Mouse (Mus musculus): ENCODE data around the gene Asb8.
A peak's percentile ranks its signal among the peaks of the same experiment; 100 is the strongest.

The Asb8 gene

GRCm38 (mm10) chr15:98165525-98165924, at the start of gene Asb8:
Asb8 (minus strand) TSS chr15:98165625.
- DNase-seq, result no peak

- no peak for DNase-seq
These were observed 48.7 kb upstream of the Asb8 start for GRCm38 (mm10) chr15:98214130-98214529.

GRCm38 (mm10) chr15:98213336-98213870, 48.0 kb upstream of the Asb8 start:
- DNase-seq, result peak; percentile 30

DNA sequence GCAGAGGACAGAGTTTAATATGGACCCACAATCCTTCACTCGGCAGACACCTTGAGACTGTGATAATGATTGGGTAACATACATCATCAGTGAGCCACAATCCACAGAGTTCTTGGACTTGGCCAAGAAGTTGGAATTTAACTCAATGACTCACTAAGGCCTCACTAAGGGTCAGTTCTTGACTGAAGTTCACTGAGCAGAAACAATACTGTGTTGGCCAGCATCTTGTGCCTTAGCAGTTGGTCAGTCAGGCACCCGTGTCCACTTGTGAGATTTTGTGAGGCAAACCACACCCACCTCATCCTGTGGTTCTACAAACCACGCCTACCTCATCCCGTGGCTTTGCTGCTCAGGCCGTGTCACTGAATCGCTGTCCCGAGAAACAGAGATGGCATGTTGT, 44.3 kb upstream of the Asb8 start:
- peak; percentile 82 for DNase-seq

GRCm38 (mm10) chr15:98195442-98195841, 30.0 kb upstream of the Asb8 start, which contains the start of gene Olfr288:
Olfr288 (minus strand) TSS chr15:98195542.
- DNase-seq, result no peak

GRCm38 (mm10) chr15:98184456-98184855, 19.0 kb upstream of the Asb8 start:
- DNase-seq, result no peak

- peak; percentile 64 for DNase-seq
These were observed 16.6 kb upstream of the Asb8 start for GRCm38 (mm10) chr15:98181856-98182570.

DNA sequence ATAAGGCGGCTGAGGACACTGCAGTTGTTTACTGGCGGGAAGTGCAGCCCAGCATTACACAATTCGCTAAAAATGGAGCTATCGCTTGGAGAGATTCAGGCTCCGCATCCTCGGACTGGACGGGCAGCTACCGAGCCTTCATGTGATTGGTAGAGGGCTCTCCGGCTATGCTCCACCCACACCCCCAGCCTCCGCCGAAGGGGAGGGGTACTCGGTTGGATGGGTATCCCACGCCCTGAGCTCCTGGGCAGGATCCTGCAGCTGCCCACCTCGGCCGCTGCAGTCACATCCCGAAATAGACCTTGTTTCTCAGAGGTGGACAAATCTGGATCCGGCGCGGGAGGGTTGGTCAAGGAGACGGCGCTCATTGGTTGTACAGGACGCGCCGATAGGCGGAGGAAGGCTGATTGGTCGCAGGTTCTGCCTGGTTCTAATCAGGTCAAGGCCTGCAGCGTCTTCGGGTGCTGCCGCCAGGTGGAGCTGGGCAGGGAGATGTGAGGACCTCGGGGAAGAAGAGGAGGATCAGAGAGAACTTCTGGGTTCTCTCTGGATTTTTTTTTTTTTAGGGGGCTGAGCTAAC, 15.8 kb upstream of the Asb8 start:
- DNase-seq, result peak; percentile 93

- no peak for DNase-seq
These were observed 15.2 kb upstream of the Asb8 start for GRCm38 (mm10) chr15:98180567-98181131.

- no peak for DNase-seq
These were observed 11.9 kb upstream of the Asb8 start for GRCm38 (mm10) chr15:98177320-98177719.

GRCm38 (mm10) chr15:98173821-98174220, 8.4 kb upstream of the Asb8 start:
- peak; percentile 54 for DNase-seq

GRCm38 (mm10) chr15:98172113-98172512, 6.7 kb upstream of the Asb8 start:
- DNase-seq, result no peak

- no peak for DNase-seq
These were observed 5.5 kb upstream of the Asb8 start for GRCm38 (mm10) chr15:98170917-98171316.

DNA sequence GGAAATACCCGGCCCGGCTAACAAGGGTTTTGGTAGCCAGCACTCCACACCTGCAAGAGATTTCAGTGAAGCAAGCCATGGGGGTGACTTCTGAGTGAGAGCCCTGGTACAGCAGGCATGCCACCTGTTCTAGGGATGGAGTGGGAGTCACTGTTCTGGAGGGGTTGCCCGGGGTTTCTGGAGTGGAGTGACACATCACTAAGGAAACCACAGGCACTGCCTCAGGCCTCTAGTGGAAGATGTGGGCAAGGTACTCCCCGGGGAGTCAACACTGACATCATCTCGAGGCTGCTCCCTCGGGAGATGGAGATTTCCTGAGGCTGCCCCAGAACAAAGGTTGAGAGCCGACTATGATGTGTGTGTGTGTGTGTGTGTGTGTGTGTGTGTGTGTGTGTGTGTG, 4.9 kb upstream of the Asb8 start:
- DNase-seq, result no peak

DNA sequence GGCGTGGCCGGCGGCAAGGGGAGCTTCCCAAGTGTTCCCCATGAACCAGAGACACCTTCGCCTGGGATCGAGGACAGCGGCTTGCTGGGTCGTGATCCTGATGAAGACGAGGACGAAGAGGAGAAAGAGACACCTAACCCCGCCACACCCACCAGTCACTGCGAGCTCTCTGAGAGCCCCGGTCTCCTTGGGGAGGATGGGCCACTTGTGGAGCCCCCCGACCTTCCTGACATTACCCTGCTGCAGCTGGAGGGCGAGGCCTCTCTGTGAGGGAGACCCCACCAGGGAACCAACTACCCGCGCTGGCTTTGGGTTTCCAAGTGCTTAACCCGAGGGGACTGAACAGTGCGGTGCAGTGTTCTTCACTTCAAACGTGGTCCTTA, 3.2 kb upstream of the Asb8 start:
- no peak for DNase-seq

DNA sequence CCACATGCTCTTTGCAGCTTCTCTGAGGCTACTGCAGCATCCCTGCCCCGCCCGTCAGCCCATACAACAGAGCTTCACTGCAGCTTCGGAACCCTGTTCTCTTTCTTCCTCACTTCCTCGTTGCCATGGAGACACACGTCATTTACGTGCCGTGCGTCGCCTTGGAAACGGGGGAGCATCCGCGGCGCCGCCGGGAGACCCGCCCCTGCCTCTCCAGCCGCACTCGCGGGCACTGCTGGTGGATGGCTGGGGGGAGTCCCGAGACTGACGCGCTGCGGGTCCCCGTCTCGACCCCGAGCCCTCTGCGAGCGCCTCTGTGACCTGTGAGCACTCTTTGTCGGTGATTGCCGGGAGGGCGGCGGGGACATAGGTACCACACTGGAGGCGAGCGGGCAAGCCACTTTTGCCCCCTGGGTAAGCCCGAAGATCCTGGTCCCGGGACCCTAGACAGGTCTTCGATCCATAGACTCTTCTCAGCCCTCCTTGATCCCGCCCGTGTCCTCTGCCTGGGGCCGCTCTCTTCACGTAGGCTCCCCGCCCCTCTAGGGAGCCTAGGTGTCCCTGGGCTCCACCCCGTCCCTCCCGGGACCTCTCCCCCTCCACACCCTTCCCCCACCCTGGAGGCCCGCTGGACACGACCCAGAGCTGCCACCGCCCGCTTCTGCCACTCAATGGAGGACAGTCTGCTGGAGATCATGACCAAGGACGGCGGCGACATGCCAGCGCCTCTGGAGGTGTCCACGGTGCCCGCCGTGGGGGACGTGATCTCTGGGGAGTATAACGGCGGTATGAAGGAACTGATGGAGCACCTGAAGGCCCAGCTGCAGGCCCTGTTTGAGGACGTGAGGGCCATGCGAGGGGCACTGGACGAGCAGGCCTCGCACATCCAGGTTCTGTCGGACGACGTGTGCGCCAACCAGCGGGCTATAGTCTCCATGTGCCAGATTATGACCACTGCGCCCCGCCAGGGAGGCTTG, 2.5 kb upstream of the Asb8 start:
- DNase-seq, result peak; percentile 59

GRCm38 (mm10) chr15:98166963-98167644, 1.7 kb upstream of the Asb8 start, which contains the start of gene Ccdc184:
Ccdc184 (plus strand) TSS chr15:98167158.
- DNase-seq, result no peak

DNA sequence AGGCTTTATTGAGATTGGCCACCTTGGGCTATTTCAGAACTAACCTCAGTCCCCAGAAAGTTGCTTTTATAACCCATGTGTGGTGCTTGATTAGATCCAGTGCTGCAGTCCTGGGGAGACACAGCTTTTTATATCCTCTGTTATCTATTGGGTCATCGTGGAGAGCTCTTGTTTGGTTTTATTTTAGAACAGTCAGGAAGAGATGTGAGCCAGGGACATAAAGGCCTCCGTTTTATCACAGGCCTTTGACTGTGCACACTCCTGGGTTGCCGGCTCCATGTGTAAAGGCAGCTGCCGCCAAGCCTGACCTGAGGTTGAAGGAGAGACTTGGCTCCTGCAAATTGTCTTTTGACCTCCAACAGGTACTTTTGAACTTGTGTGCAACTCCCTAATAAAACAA, 2.9 kb downstream of the Asb8 start:
- DNase-seq, result no peak

DNA sequence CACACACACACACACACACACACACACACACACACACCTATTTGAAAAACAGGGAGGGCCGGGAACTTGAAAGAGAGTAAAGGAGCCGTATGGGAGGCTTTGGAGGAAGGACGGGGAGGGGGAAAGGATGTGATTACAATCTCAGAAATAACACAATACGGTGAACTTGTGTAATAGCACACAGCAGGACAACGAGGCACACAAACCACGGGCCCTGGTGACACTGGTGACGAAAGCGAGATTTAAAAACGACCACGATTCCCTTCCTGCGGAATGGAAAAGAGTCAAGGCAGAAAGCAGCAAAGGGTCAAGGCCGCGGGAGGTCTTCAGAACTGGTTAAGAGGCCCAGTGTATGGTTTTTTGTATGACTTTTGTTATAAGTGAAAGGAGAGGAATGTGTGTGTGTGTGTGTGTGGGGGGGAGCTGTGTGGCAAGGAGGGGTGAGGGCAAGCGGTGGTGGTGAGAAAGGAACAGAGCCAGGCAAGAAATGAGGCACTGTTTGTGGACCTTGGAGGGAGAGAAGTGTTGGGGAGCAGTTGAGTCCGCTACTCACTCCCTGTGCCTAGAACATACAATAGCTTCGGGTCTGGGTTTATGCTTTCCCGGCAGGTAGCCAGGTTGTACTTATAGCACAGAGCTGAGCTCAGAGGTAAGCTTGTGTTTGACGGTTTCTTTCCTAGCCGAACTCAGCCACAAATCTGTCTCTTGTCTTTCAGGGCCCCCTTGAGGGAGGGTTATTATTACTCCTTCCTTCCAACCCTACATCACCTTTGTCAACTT, 4.2 kb downstream of the Asb8 start:
- no peak for DNase-seq

DNA sequence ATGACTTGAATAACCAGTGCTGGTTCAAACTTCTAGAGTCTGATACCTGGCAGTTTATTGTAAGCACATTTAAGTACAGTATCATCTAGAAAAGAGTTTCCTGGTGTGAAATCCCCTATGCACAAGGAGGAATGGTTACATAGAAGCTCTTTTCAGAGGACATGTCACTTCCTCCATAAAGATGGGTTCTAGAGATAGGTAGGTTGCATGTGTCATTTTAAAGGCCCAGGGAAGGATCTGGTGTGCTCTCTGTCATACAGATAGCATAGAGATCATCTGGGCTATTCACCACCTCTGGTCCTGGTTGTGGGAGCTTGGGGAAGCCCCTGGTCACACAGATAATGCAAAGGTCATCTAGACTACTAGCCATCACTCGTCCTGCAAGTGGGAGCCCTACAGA, 8.2 kb downstream of the Asb8 start:
- DNase-seq, result no peak

DNA sequence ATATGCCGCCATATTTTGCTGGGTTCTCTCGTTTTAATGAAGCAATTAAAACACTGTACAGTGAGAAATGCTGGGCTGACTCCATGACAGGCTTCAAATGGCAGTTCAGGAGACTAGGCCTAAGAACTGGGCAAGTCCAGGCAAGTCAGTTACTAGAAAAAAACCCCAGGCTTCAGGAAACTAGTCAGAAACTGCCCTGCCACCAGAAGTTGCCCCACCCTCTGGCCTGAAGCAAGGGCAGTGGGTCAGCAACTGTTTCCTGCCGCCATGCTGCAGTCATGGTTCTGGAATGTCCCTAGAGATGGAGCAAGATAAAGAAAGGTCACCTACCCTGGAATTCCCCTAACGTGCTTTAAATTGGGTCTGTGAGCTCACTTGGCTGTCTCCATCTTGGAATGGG, 9.5 kb downstream of the Asb8 start:
- DNase-seq, result peak; percentile 32

Measured in kidney, adult 9 months (tissue).